24 mouse cellular contexts compared by ENCODE assay signal in the genomic region with DNA sequence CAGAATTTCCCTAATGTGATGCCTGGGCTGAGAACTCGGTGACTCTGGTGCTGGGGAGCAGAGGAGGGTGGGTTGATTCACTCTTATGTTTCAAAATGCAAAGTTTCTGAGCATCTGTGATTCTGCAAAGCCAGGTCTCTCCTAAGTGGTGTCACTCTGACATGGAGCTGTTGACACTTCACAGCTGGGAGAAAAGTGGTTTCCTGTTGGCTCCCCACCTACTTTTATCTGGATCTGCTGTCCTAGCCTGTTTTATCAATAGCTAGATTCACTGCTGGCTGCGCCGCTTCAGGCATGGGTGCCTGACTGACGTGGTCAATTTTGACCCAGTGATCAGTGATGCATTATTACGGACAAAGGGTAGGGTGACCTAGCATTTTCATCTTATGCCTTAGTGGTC. TPM values are rescaled to one million over a fixed set of nuclear protein-coding genes. Genes with fewer than 3 reads are reported as not detected.
DNase-seq lines count a peak whose midpoint lies in the region; ATAC-seq and TF ChIP-seq lines count a peak whose summit lies in the region.
"Had no signal": no experiment of that assay in that cellular context is flagged by ENCODE, and none has a peak within 500 bp of the region (broad histone marks: within the 10 kb centered on the region; RNA-seq: fewer than 3 reads in every experiment).

No protein-coding gene starts in this region.

- H3K9ac ChIP-seq in lung, embryonic 14.5 days = no peak overlapping the region
- no peak overlapping the region for H3K9ac ChIP-seq in midbrain, embryonic 13.5 days (replicated peaks)
- H3K9ac ChIP-seq in midbrain, embryonic 16.5 days (ENCODE audit: low read depth, low read length) = no peak overlapping the region
- H3K9ac ChIP-seq: embryonic facial prominence, embryonic 12.5 days; forebrain, embryonic 13.5 days; forebrain, embryonic 15.5 days had no signal

- peaks cover 6% of the 10 kb centered on the region; the same call in 1 of the 2 replicates for H3K4me1 ChIP-seq in lung, embryonic 14.5 days (ENCODE audit: insufficient read depth)
- H3K4me1 ChIP-seq in midbrain, embryonic 13.5 days (replicated peaks) = peaks cover 15% of the 10 kb centered on the region
- H3K4me1 ChIP-seq in midbrain, embryonic 16.5 days (ENCODE audit: control insufficient read depth, insufficient read depth, low read length) = peaks cover 4% of the 10 kb centered on the region; the same call in 1 of the 2 replicates
- H3K4me1 ChIP-seq: forebrain, embryonic 15.5 days had no signal

- no peaks in the 10 kb centered on the region for H3K9me3 ChIP-seq in lung, embryonic 14.5 days (ENCODE audit: low read depth, low read length)
- H3K9me3 ChIP-seq in midbrain, embryonic 13.5 days = no peaks in the 10 kb centered on the region
- H3K9me3 ChIP-seq in midbrain, embryonic 16.5 days (replicated peaks; ENCODE audit: control insufficient read depth, low read length, poor library complexity, severe bottlenecking) = no peaks in the 10 kb centered on the region
- H3K9me3 ChIP-seq: embryonic facial prominence, embryonic 10.5 days; embryonic facial prominence, embryonic 12.5 days; forebrain, embryonic 13.5 days; forebrain, embryonic 15.5 days; G1E had no signal

- H3K27ac ChIP-seq in lung, embryonic 14.5 days (ENCODE audit: low read depth) = no peak overlapping the region
- H3K27ac ChIP-seq in midbrain, embryonic 13.5 days = peak overlapping the region; percentile 14; the same call in 1 of the 2 replicates
- H3K27ac ChIP-seq in midbrain, embryonic 16.5 days (ENCODE audit: low read length) = no peak overlapping the region
- H3K27ac ChIP-seq: embryonic facial prominence, embryonic 10.5 days; embryonic facial prominence, embryonic 12.5 days; forebrain, embryonic 13.5 days; forebrain, embryonic 15.5 days had no signal

- H3K4me3 ChIP-seq in lung, embryonic 14.5 days (ENCODE audit: low read depth, low read length) = no peak overlapping the region
- H3K4me3 ChIP-seq in midbrain, embryonic 13.5 days (replicated peaks) = no peak overlapping the region
- no peak overlapping the region for H3K4me3 ChIP-seq in midbrain, embryonic 16.5 days (ENCODE audit: low read depth, low read length)
- H3K4me3 ChIP-seq: embryonic facial prominence, embryonic 10.5 days; embryonic facial prominence, embryonic 12.5 days; forebrain, embryonic 13.5 days; forebrain, embryonic 15.5 days had no signal

- H3K4me2 ChIP-seq in lung, embryonic 14.5 days = no peak overlapping the region
- no peak overlapping the region for H3K4me2 ChIP-seq in midbrain, embryonic 13.5 days (replicated peaks)
- no peak overlapping the region for H3K4me2 ChIP-seq in midbrain, embryonic 16.5 days (ENCODE audit: low read length)
- H3K4me2 ChIP-seq: embryonic facial prominence, embryonic 12.5 days; forebrain, embryonic 13.5 days; forebrain, embryonic 15.5 days had no signal

- TF ChIP-seq CTCF in lung, embryonic 14.5 days (IDR thresholded peaks at IDR 0.05; ENCODE audit: low read depth) = no peak

- WGBS in lung, embryonic 14.5 days = 45% methylated on average over 5 of the region's 5 CpGs
- 77% methylated on average over 5 of the region's 5 CpGs for WGBS in midbrain, embryonic 13.5 days
- WGBS in midbrain, embryonic 16.5 days = 86% methylated on average over 5 of the region's 5 CpGs

- H3K27me3 ChIP-seq in lung, embryonic 14.5 days (ENCODE audit: insufficient read depth, low read length) = no peaks in the 10 kb centered on the region
- H3K27me3 ChIP-seq in midbrain, embryonic 13.5 days = no peaks in the 10 kb centered on the region
- no peaks in the 10 kb centered on the region for H3K27me3 ChIP-seq in midbrain, embryonic 16.5 days (ENCODE audit: control insufficient read depth, insufficient read depth, low read depth, low read length)
- H3K27me3 ChIP-seq: CH12.LX; embryonic facial prominence, embryonic 12.5 days; forebrain, embryonic 13.5 days; forebrain, embryonic 15.5 days had no signal

- no peak for ATAC-seq in lung, embryonic 14.5 days (ENCODE audit: insufficient read depth)
- no peak for ATAC-seq in midbrain, embryonic 13.5 days
- ATAC-seq in midbrain, embryonic 16.5 days = no peak
- ATAC-seq: CD4-positive, CD25-positive, alpha-beta regulatory T cell, adult 4 months; forebrain, embryonic 13.5 days; forebrain, embryonic 15.5 days had no signal

- peaks cover 29% of the 10 kb centered on the region for H3K36me3 ChIP-seq in lung, embryonic 14.5 days (ENCODE audit: insufficient read depth)
- H3K36me3 ChIP-seq in midbrain, embryonic 13.5 days = peaks cover 27% of the 10 kb centered on the region
- H3K36me3 ChIP-seq in midbrain, embryonic 16.5 days (ENCODE audit: control insufficient read depth, insufficient read depth, low read length) = peaks cover 8% of the 10 kb centered on the region

- DNase-seq in heart, adult 11 months = peak; percentile 90
- DNase-seq in heart, adult 18-20 months = no peak
- peak; percentile 52 for DNase-seq in lung, embryonic 14.5 days
- DNase-seq in lung, postnatal 10 days = no peak
- DNase-seq in embryo, embryonic 10.5 days (ENCODE audit: low spot score) = no peak
- DNase-seq: adrenal gland, adult 2 months; adrenal gland, postnatal 10 days; adrenal gland, postnatal 25 days; B cell, adult 2 months; cerebellum, adult 11 months; cerebellum, adult 18-20 months; cerebellum, adult 8-10 months; cerebellum, adult 9-11 months; cerebellum, postnatal 14 days; cerebellum, postnatal 36 days had no signal

RNA-seq across cellular contexts. Expression of gene Sfxn1, which starts 11.3 kb away (rescaled TPM):
- total RNA-seq in heart, adult 18-20 months (2021) = 10 to 100 TPM in 1 of 2 experiments, 1 to 10 TPM in 1; 6.2 to 10.4 TPM
- polyA plus RNA-seq in lung, embryonic 14.5 days (2014; fragmentation: Nextera tagmentation; extraction: Ambion mirVana) = 81.4 and 83.1 TPM in 2 replicates
- polyA plus RNA-seq in midbrain, embryonic 13.5 days (2015; fragmentation: Nextera tagmentation; extraction: Ambion mirVana) = 82.2 and 86.3 TPM in 2 replicates
- 112 and 119 TPM in 2 replicates for polyA plus RNA-seq in midbrain, embryonic 16.5 days (2015; fragmentation: Nextera tagmentation; extraction: Ambion mirVana)

RNA-seq across cellular contexts. Expression of gene Drd1, which starts 27.4 kb away (rescaled TPM):
- under 1 TPM; 0.15 to 0.65 TPM for total RNA-seq in heart, adult 18-20 months (2021)
- 0.24 TPM in 1 of 2 replicates, not detected in the other for polyA plus RNA-seq in lung, embryonic 14.5 days (2014; fragmentation: Nextera tagmentation; extraction: Ambion mirVana)
- 1.2 and 2.0 TPM in 2 replicates for polyA plus RNA-seq in midbrain, embryonic 13.5 days (2015; fragmentation: Nextera tagmentation; extraction: Ambion mirVana)
- 3.5 and 5.2 TPM in 2 replicates for polyA plus RNA-seq in midbrain, embryonic 16.5 days (2015; fragmentation: Nextera tagmentation; extraction: Ambion mirVana)
- total RNA-seq: adrenal gland, postnatal 25 days; CH12.LX had no signal
- polyA plus RNA-seq: adrenal gland, adult 2 months; CD4-positive, CD25-positive, alpha-beta regulatory T cell, adult 4 months; G1E had no signal

Comparison
In these comparisons a context has a peak if more than half of its experiments do, and no peak if none do; other contexts are left out.
1. DNase-seq: peak in heart, adult 11 months (single experiment) and lung, embryonic 14.5 days (single experiment); none in heart, adult 18-20 months (0 of 2), lung, postnatal 10 days (single experiment) and embryo, embryonic 10.5 days (single experiment).